Mouse (Mus musculus): ENCODE results near the gene Hcfc2. TPM values are rescaled to one million over a fixed set of nuclear protein-coding genes. Genes with fewer than 3 reads are reported as not detected.

The Hcfc2 gene
- polyA plus RNA-seq, 1 experiment from 2014 or later = 49.0 TPM

- peaks cover 57% of the 10 kb centered on the region for H3K36me3 ChIP-seq
- no peak for ATAC-seq (ENCODE audit: low FRiP score)
- H3K4me3 ChIP-seq = no peak overlapping the region
- H3K4me1 ChIP-seq = no peaks in the 10 kb centered on the region
- no peaks in the 10 kb centered on the region for H3K9me3 ChIP-seq (replicated peaks)
- H3K9ac ChIP-seq = no peak overlapping the region
- H3K27ac ChIP-seq = no peak overlapping the region
- 89% methylated on average over 6 of the region's 6 CpGs for WGBS
- no peak overlapping the region for H3K4me2 ChIP-seq (replicated peaks)
- no peaks in the 10 kb centered on the region for H3K27me3 ChIP-seq
Measured at GRCm38 (mm10) chr10:82744296-82744695, 48.3 kb downstream of the Hcfc2 start.

DNA sequence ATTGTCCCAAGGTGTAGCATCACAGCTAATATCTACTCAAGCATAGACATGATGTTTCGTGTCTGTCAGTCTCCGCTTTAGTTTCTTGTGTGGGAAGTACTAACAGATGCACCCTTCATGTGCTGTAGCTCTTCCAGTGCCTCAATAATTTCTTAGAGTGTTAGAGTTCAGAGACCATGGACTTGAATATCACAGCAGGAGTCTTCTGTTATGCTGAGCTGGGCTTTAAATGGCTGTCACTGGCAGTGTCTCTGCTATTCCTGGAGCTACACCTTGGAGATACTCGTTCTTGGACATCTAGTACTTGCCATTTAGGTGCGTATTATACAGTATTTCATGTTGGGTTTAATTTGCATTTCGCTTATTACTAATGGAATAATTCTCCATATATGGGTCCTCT is 49.3 kb downstream of the Hcfc2 start:
- no peak for ATAC-seq (ENCODE audit: low FRiP score)
- Histone ChIP-seq H3K9me3 (replicated peaks) (no peaks in the 10 kb centered on the region), H3K4me3 (no peak overlapping the region), H3K27ac (no peak overlapping the region), H3K36me3 (peaks cover 56% of the 10 kb centered on the region), H3K4me1 (no peaks in the 10 kb centered on the region), H3K27me3 (no peaks in the 10 kb centered on the region), H3K4me2 (replicated peaks) (no peak overlapping the region), H3K9ac (no peak overlapping the region)
- WGBS = 92% methylated on average over 5 of the region's 5 CpGs

- WGBS = 92% methylated on average over 15 of the region's 15 CpGs
- H3K4me3 ChIP-seq = no peak overlapping the region
- H3K36me3 ChIP-seq = peaks cover 72% of the 10 kb centered on the region
- no peak overlapping the region for H3K4me2 ChIP-seq (replicated peaks)
- no peaks in the 10 kb centered on the region for H3K9me3 ChIP-seq (replicated peaks)
- no peak overlapping the region for H3K9ac ChIP-seq
- H3K27me3 ChIP-seq = no peaks in the 10 kb centered on the region
- H3K27ac ChIP-seq = no peak overlapping the region
- H3K4me1 ChIP-seq = no peaks in the 10 kb centered on the region
- ATAC-seq (ENCODE audit: low FRiP score) = no peak
Measured at GRCm38 (mm10) chr10:82746988-82747850, 51.3 kb downstream of the Hcfc2 start.

DNA sequence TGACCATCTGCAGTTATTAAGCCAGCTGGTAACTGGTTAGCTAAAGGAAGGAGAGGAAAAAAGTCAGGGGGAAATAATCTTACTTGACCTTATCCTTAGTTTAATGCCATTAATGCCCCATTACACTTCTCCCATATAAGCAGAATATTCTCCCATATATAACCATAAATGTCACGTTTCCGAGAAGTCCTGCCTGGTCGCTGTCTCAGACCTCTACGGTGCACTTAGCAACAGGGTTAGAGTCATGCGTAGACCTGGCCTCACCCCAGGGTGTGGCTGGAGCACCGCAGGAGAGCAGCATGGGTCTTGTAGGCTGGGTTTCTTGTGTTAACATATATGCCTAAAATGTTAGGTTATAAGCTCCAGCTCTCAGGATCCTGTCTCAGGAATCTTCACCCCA is 54.8 kb downstream of the Hcfc2 start:
- H3K36me3 ChIP-seq = peaks cover 92% of the 10 kb centered on the region

GRCm38 (mm10) chr10:82752921-82753320 is 57.0 kb downstream of the Hcfc2 start:
- no peaks in the 10 kb centered on the region for H3K9me3 ChIP-seq (replicated peaks)
- H3K27me3 ChIP-seq = no peaks in the 10 kb centered on the region
- 97% methylated on average over 3 of the region's 3 CpGs for WGBS
- no peak overlapping the region for H3K4me2 ChIP-seq (replicated peaks)
- H3K4me3 ChIP-seq = no peak overlapping the region
- peaks cover 92% of the 10 kb centered on the region for H3K36me3 ChIP-seq
- H3K9ac ChIP-seq = no peak overlapping the region
- H3K27ac ChIP-seq = no peak overlapping the region
- H3K4me1 ChIP-seq = peaks cover 5% of the 10 kb centered on the region; the same call in 1 of the 2 replicates
- ATAC-seq (ENCODE audit: low FRiP score) = no peak

More for the DNA sequence above, 54.8 kb downstream of the Hcfc2 start:
- Histone ChIP-seq H3K4me2 (replicated peaks) (no peak overlapping the region), H3K9ac (no peak overlapping the region), H3K4me3 (no peak overlapping the region), H3K4me1 (no peaks in the 10 kb centered on the region), H3K27me3 (no peaks in the 10 kb centered on the region), H3K27ac (no peak overlapping the region), H3K9me3 (replicated peaks) (no peaks in the 10 kb centered on the region)
- no peak for ATAC-seq (ENCODE audit: low FRiP score)
- 96% methylated on average over 6 of the region's 6 CpGs for WGBS

GRCm38 (mm10) chr10:82754642-82755041 is 58.7 kb downstream of the Hcfc2 start:
- peaks cover 94% of the 10 kb centered on the region for H3K36me3 ChIP-seq

DNA sequence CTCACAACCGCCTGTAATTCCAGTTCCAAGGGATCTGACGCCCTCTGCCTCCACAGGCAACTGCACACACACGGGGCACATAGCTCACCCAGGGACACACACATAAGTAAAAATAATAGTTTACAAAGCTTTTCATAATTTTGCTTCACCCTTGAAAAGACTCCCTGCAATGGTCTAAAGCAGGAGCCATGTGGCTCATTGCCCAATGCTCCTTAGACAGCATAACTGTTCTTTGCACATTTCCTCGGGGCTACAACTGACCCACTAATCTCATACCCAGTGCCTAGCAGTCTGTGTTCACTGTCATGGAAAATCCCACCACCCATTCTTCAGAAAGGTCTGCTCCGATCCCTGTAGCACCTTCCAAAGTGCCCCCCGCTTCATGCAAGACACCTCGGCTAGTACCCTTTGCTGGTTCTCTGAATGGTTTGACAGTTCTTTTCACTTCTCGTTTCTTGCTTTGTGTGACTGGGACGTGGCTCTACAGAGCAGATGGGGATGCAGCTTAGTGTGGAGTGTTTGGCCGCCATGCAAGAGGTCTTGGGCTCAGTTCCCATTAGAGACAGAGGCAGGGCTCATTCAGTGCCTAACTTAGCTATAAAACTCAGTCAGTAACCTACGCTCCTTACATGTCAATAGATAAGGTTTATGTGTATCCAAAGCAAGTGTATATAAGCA is 59.4 kb downstream of the Hcfc2 start:
- no peak overlapping the region for H3K4me3 ChIP-seq
- H3K36me3 ChIP-seq = peaks cover 96% of the 10 kb centered on the region
- no peaks in the 10 kb centered on the region for H3K9me3 ChIP-seq (replicated peaks)
- peaks cover 15% of the 10 kb centered on the region for H3K4me1 ChIP-seq
- no peak overlapping the region for H3K27ac ChIP-seq
- ATAC-seq (ENCODE audit: low FRiP score) = no peak
- no peak overlapping the region for H3K4me2 ChIP-seq (replicated peaks)
- WGBS = 94% methylated on average over 11 of the region's 11 CpGs
- no peak overlapping the region for H3K9ac ChIP-seq
- no peaks in the 10 kb centered on the region for H3K27me3 ChIP-seq

More at GRCm38 (mm10) chr10:82754642-82755041, 58.7 kb downstream of the Hcfc2 start:
- Histone ChIP-seq H3K4me2 (replicated peaks) (no peak overlapping the region), H3K4me1 (peaks cover 9% of the 10 kb centered on the region; the same call in 1 of the 2 replicates), H3K9me3 (replicated peaks) (no peaks in the 10 kb centered on the region), H3K9ac (no peak overlapping the region), H3K27ac (no peak overlapping the region), H3K4me3 (no peak overlapping the region), H3K27me3 (no peaks in the 10 kb centered on the region)
- WGBS = 97% methylated on average over 1 of the region's 1 CpGs
- no peak for ATAC-seq (ENCODE audit: low FRiP score)

DNA sequence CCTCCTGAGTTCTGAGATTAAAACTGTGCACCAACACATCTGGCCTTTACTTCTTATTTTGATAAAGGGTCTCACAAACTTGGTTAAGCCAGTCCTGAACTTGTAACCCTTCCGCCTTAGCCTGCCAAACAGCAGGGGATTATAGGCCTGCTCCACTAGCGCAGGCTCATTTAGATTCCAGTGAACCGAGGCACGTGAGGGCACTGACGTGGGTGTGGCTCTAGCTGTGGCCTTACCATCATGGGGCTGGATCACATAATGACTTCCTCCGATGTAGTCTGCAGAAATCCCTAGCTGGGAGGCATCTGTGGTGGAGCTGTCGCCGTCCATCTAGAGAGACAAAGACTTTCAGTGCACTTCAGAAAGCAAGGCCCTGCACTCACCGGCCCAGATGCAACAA is 60.5 kb downstream of the Hcfc2 start:
- no peak overlapping the region for H3K4me3 ChIP-seq
- no peaks in the 10 kb centered on the region for H3K9me3 ChIP-seq (replicated peaks)
- H3K4me2 ChIP-seq (replicated peaks) = no peak overlapping the region
- H3K4me1 ChIP-seq = peaks cover 26% of the 10 kb centered on the region
- H3K9ac ChIP-seq = no peak overlapping the region
- no peak overlapping the region for H3K27ac ChIP-seq
- 84% methylated on average over 9 of the region's 9 CpGs for WGBS
- no peaks in the 10 kb centered on the region for H3K27me3 ChIP-seq
- H3K36me3 ChIP-seq = peaks cover 94% of the 10 kb centered on the region
- ATAC-seq (ENCODE audit: low FRiP score) = no peak

- Histone ChIP-seq H3K4me2 (replicated peaks) (no peak overlapping the region), H3K27me3 (no peaks in the 10 kb centered on the region), H3K27ac (no peak overlapping the region), H3K4me3 (no peak overlapping the region), H3K36me3 (peaks cover 85% of the 10 kb centered on the region), H3K4me1 (peaks cover 30% of the 10 kb centered on the region), H3K9ac (no peak overlapping the region), H3K9me3 (replicated peaks) (no peaks in the 10 kb centered on the region)
- no peak for ATAC-seq (ENCODE audit: low FRiP score)
- WGBS = 81% methylated on average over 9 of the region's 9 CpGs
Measured at GRCm38 (mm10) chr10:82757341-82757740, 61.4 kb downstream of the Hcfc2 start.

DNA sequence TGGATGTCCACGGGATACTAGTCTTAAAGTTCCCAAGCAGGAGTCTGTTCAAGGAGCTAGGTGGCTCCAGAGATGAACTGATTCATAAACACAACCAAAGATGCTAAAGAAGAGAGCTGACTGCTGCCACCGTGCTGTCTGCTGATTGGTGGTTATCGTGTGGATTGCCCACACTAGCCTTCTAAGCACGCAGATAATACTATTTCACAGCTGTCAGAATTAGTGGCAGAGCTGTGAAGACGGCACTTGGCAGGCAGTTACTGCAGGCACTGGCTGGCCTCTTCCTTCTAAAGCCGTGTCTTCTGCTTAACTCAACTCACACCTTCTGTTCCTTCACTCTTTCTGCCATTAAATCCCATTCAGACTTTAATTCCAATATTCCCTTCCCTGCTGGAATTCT is 62.4 kb downstream of the Hcfc2 start:
- no peak for ATAC-seq (ENCODE audit: low FRiP score)
- peaks cover 32% of the 10 kb centered on the region for H3K4me1 ChIP-seq
- no peak overlapping the region for H3K4me3 ChIP-seq
- no peaks in the 10 kb centered on the region for H3K9me3 ChIP-seq (replicated peaks)
- H3K4me2 ChIP-seq (replicated peaks) = no peak overlapping the region
- WGBS = 88% methylated on average over 6 of the region's 6 CpGs
- no peak overlapping the region for H3K9ac ChIP-seq
- H3K27me3 ChIP-seq = no peaks in the 10 kb centered on the region
- H3K27ac ChIP-seq = no peak overlapping the region
- peaks cover 75% of the 10 kb centered on the region for H3K36me3 ChIP-seq

DNA sequence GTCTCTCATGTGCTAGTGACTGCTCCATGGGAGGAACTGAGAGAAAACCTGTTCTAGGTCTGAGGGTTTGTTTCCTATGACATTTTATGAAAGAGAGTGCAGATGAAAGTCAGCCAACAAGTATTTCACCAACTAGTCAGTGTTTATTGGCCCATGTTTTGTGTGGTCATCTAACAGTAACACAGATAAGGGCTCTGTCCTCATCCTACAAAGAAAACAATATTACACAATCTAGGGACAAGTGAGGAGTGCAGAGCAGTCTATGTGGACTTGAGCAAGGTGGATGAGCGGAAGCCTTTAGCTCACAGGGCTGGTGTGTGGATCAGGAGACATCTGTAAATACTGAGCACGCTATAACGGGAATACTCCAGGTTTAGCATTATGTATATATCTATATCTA is 62.9 kb downstream of the Hcfc2 start:
- no peak overlapping the region for H3K4me3 ChIP-seq
- ATAC-seq (ENCODE audit: low FRiP score) = no peak
- H3K36me3 ChIP-seq = peaks cover 70% of the 10 kb centered on the region
- WGBS = 97% methylated on average over 3 of the region's 3 CpGs
- no peaks in the 10 kb centered on the region for H3K27me3 ChIP-seq
- H3K4me2 ChIP-seq (replicated peaks) = no peak overlapping the region
- H3K27ac ChIP-seq = no peak overlapping the region
- H3K9ac ChIP-seq = no peak overlapping the region
- H3K9me3 ChIP-seq (replicated peaks) = no peaks in the 10 kb centered on the region
- H3K4me1 ChIP-seq = peaks cover 32% of the 10 kb centered on the region

DNA sequence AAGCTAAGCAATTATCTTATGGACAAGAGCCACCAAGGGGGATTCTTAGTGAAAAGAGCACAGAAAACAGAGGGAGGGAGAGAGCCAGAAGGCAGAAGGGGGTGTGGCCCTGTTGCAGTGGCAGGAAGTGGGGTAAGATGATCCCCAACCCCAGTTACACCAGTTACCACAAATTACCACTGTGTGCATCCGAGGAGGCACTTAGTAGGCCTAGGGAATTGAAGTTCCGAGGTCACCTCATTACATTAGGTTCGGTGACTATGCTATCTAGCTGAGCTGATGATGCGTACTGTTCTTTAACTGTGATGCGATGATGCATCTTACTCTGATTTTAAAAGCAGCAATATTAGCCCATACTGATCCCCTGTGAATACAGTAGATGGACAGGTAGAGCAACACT is 63.7 kb downstream of the Hcfc2 start:
- Histone ChIP-seq H3K4me1 (peaks cover 37% of the 10 kb centered on the region), H3K4me2 (replicated peaks) (peak overlapping the region; percentile 29; the same call in 1 of the 2 replicates), H3K4me3 (no peak overlapping the region), H3K9me3 (replicated peaks) (no peaks in the 10 kb centered on the region), H3K27ac (no peak overlapping the region), H3K36me3 (peaks cover 62% of the 10 kb centered on the region), H3K27me3 (no peaks in the 10 kb centered on the region), H3K9ac (no peak overlapping the region)
- 93% methylated on average over 5 of the region's 5 CpGs for WGBS
- no peak for ATAC-seq (ENCODE audit: low FRiP score)
